Mouse (Mus musculus): ENCODE data around the gene Csnk1e.
A peak's percentile ranks its signal among the peaks of the same experiment; 100 is the strongest.
"Not testable (repeated sequence)": the region's sequence is repeated elsewhere in the genome, so short reads cannot be mapped to it uniquely, and the experiment has no call there.

Csnk1e gene

DNA sequence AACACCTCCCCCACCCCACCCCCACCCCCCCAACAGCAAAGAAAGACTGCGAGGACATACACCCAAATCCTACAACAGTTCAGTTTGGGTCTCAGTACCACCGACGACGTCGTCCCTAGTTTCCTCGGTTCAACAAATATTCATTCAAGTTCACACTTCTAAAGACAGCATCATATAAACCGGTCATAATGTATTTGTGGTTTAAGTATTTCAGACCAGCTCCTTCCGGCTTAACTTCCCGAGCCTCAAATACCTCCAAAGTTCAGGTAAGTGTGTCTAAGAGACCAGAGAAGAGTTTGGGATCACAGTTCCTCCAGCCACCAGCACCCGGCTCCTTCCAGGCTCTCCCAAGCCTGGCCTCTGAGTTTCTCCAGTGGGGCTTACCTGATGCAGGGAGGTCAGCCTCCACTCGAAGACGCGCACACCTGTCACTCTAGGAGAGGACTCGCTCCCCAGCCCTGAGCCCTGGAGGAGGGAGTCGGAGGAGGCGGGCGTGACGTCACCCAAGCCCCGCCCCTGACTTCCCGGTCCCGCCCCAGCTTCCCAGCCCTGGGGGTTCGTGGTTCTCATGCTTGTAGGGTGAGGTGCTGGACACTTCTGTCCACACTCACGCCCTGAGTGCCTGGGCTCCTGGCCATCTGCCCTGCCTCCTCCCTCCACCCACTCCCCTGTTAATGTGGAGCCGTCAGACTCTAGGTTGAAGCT, at the start of gene Csnk1e:
TSS of gene Csnk1e (minus strand) at position 461 of the 705 bp plus-strand sequence.
- DNase-seq (ENCODE audit: low read depth, low spot score): no peak

DNA sequence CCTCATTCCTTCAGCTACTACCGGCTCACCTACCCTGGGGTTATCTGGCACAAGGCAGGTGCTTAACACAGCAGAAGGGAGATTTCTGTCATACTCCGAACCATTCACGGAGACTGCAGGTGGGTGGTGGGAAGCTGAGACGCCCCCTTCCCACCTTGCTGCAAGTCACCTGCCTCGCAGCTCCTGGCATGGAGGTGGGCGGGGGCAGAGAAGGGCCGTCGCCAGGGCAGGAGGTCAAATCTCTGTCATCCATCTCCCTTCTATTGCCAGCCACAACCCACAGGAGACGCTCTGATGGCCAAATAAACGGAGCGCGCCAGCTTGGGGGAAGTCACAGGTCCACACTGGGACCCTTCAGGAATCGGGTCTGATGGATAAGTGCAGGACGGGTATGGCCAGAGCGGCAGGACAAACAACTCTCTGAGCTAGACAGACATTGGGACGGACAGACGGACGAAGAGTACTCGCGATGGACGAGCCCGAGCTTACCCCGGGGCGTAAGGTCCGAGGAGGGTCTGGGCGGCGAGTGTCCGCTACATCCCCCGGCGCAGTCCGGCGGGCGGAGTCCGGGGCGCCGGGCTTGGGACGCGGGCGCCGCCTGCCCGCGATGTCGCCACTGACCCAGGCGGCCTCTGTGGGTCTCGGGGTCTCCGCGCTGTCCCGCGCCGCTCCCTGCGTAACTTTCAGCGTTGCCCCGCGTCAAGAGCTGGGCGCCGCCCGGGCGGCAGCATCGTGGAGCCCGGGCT, 49.5 kb upstream of the Csnk1e start, which contains the start of gene Kcnj4:
TSS of gene Kcnj4 (minus strand) at position 535 of the 746 bp plus-strand sequence.
- no peak for DNase-seq (ENCODE audit: low read depth, low spot score)

DNA sequence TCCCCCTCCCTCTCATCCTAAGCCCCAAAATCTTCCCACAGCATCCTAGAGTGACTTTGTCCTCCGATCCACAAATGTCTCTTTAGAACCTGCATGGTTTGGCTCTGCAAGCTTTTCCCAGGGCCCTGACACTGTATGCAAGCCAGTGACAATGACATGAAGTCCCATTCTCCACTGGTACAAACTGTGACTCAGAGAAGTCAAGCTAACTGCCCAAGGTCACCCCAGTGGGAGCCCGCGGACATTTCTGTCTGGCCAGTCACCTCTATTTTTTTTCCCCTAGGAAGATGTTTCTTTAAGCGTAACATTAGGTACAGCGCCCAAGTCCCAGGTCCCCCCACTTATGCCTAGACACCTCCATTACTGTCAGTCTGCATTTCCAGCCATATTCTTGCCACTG, 48.1 kb upstream of the Csnk1e start:
- no peak for DNase-seq (ENCODE audit: low read depth, low spot score)

DNA sequence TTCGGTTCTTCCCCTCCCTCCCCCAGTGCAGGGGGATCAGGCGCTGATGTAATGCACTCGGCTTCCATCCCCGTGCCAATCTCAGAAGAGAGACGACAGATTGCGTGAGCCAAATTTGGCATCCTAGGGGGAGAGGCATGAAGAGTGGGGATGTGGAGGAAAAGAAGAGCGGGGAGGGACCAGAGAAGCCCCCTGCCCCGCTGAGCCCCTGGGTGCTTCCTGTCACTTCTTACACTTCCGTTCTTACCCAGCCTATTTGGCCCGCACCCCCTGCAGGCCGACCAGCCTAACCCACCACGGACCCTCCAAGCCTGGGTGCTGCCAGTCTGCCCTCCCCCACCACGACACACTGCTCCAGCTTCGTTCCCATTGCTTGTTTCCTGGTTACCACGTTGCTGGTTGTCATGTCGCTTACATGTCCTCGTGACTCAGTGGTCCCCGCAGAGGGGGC, 47.5 kb upstream of the Csnk1e start:
- peak; percentile 60 for DNase-seq (ENCODE audit: low read depth, low spot score)

DNA sequence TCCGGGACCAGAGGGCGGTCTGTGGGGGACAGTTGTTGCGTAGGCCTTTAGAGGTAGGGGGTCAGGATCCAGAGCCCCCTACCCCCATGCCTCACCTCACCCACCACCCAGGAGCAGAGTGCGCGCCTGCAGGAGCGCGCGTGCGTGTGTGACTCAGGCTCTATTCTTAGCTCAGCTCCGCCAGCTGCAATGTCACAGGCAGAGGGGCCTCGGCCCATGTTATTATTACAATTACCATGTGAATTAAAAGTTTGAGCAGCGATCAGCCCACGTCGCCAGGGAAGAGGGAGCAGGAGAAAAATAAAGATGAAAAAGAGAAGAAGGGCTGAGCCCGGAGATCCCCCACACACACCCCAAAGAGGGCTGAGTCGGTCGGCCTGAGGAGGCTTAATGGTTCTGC, 44.7 kb upstream of the Csnk1e start:
- no peak for DNase-seq (ENCODE audit: low read depth, low spot score)

DNA sequence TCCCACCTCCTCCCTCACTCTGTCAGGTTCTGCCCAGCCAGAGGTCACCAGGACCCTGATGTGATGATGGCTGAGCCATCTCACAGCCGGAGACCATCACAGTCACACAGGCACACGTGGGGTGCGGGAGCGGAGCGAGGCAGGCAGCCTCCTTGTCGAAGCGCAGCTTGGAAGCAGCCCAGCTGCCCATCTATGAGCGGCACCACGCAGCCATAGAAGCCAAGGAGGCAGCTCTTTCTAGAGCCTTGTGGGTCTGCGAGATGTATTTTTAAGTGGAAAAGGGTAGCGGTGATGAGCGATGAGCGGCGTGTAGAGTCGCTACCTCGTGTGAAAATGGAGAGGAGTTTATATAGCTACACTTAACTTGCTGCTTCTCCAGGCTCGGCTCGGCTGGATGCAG, 38.2 kb upstream of the Csnk1e start:
- no peak for DNase-seq (ENCODE audit: low read depth, low spot score)

DNA sequence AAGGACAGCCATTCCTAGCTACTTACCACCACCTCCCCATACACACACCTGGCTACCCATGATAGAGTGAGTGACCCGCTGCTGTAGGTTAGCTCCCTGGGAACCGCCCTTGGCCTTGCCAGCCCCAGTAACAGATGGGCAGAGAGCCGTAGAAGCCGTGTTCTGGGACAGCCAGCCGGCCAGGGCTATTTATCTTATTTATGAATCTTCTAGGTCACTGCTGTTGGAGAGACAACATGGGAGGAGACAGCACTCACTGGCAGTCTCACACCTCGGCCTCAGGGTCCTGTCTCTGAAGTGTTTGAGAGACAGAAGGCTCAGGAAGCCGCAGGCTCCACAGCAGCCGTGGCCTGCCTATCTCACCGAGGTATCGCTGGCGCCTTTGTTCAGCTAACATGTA, 34.1 kb upstream of the Csnk1e start:
- no peak for DNase-seq (ENCODE audit: low read depth, low spot score)

DNA sequence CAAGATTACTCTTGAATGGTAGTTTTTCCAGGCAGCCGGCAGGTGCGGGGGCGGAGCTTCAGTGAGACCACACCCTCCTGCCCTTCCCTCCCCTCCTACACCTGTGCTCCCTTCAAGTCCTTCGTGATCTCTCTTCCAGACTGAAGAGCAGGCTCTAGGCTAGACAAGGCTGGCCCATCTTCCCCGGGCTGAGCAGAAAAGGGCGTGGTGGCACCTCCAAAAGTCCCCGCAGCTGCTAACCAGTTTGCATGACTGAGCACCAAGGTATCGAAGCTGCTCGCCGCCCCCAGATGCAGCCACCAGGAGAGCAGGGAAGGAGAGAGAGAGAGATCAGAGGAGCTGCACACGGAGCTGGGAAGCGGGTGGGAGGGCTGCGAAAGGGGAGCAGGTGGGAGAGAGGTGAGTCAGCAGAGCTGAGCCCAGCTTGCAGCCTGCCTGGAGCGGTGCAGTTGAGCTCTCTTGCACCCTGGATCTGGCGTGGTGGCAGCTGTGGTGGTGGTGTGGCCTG, 25.9 kb upstream of the Csnk1e start:
- DNase-seq (ENCODE audit: low read depth, low spot score): no peak

DNA sequence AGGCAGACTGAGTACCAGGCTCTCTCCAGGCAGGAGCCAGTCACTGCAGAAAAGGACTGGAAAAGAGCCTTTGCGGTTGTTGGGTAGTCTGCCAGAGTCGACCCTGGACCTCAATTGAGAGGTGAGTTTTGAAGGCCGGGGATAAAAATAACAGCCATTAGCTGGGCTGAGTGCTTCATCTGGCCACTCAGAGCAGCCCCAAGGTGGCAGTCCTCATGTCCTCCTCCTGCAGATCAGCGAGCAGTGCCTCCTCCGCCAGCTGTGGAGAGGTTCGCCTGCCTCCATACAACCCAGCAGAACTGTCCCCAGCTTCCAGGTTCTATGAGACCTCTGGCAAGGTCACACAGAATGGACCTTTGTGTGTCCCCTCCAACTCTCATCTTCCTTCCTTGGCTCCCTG, 21.9 kb upstream of the Csnk1e start:
- DNase-seq (ENCODE audit: low read depth, low spot score): no peak

DNA sequence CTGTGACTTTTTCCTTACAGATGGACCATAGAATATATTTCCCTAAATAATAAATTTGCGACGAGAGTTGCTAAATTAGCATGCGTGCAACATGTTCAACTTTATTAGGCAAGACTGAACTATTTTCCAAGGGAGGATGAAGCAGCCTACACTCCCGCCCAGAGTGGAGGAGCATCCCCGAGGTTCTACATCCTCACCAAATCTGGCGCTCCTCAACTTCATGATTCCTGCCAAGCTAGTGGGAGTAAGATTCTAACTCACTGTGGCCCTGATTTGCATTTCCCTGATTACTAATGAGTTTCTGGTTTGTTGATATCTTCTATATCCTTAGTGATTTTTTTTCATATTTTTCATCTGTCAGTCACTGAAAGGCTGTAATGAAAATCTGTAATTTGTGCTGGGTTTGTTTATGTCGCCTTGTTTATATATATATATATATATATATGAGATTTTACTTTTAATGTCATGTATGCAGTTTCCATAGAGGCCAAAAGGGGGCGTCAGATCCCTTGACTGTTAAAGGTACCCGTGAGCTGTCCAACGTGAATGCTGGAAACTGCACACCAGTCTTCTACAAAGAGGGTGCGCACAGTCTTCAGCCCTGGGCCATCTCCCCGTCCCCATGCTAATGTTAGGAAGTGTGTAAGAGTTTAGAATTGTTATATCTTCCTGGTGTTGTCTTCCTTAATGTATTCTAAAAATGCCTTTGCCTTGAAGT, 18.4 kb upstream of the Csnk1e start:
- DNase-seq (ENCODE audit: low read depth, low spot score): no peak

DNA sequence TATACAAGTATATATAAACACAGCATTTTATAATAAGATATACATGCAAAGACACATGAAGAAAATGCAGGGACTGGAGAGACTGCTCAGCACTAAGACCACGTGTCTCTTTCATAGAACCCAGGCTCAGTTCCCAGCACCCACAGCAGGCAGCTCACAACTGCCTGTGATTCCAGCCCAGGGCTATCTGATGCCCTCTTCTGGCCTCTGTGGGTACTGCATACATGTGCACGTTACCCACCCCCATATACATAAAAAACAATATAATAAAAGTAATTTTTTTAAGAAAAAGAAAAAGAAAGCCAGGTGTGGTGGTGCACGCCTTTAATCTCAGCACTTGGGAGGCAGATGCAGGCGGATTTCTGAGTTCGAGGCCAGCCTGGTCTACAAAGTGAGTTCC, 17.7 kb upstream of the Csnk1e start:
- DNase-seq (ENCODE audit: low read depth, low spot score): no peak

DNA sequence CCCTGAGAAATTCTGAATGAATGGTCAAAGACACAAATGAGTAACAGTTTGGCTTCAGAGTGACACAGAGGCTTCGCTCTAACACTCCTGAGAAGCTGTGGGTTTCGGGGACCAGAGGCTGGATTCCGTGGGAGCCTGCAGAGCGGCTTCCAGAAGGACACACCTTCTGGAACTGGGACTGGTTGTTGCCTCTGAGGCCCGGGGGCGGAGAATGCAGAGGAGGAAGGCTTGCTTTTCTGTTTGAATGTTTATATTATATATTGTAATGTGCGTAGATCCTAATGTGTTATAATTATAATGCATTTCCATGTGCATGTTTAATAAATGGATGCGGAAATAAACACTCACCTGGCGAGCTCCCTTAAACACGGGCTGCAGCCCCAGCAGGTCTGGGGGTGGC, 15.7 kb upstream of the Csnk1e start:
- DNase-seq (ENCODE audit: low read depth, low spot score): no peak

DNA sequence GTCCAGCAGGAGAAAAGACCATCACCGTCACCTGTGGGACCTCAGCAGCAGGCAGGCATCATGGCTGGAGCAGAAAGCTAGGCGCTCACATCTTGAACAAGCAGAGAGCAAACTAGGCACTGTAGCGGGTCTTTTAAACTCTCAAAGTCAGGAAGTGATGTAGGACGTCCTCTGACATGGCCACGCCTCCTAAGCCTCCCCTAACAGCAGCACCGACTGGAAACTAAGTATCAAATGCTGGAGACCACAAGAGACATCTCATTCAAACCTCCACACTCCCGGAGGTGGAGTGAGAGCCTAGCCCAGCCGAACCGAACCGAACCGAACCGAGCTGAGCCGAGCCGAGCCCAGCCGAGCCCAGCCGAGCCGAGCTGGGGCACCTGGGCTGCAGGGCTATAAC, 15.2 kb upstream of the Csnk1e start:
- no peak for DNase-seq (ENCODE audit: low read depth, low spot score)

DNA sequence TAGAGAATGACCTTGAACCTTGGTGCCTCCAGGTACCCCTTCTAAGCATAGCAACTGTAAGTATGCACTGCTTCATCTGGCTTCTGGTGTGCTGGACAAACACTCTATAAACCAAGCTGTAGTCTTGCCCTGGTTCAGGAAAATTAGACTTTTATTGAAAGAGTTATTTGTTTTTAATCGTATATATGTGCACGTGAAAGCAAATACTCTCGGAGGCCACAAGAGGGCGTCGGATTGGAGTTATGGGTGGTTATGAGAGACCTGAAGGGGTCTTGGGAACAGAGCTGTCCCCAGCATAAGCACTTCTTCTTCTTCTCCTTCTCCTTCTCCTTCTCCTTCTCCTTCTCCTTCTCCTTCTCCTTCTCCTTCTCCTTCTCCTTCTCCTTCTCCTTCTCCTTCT, 14.2 kb upstream of the Csnk1e start:
- DNase-seq (ENCODE audit: low read depth, low spot score): no peak

DNA sequence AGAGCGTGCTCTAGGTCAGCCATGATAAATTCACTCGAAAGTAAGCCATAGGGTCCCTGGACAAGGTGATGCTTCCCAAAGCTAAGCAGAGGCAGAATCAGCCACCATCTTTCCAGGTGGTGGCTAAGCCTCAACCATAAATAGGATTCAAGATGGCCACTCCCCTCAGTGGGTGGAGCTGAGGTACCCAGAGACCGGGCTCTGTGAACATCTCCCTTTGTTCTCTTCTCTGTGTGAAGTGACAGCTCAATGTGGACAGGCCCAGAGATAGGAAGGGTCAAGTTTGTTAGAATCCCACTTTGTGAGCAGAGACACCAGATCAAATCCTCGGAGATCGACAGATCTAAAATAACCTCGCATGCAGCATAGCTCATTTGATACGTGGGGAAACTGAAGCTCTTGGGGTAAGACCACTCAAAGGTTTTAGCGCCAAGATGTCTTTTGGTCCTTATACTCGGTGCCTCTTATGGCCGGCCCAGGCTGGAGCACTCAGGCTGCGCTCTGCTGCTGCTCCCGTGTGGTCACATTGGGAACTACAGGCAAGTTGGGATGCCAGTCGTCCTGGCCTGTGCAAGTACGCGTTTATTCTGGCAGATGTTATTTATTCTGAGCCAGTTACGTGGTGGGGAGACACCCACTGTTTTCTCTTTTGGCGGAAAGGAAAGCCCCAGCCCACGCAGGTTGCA, 11.4 kb upstream of the Csnk1e start:
- DNase-seq (ENCODE audit: low read depth, low spot score): peak; percentile 36

DNA sequence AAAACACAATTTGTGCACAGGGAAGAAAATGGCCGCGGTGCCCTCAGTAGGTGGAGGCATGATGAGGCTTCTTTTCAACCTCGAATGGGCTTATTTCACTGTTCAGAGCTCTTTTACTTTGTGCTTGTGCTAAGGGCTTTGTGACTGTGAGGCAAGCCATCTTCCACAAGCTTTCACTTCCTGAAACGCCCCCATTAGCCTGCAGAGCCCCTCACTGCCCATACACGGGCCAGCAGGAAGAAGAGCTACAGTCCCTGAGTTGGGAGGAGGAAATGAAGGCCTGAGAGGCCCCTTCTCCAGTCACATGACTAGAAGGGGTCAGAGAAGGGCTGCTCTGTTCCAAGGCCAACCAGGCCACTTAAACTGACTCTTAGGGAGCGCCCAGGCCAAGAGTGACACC, 1.2 kb upstream of the Csnk1e start:
- no peak for DNase-seq (ENCODE audit: low read depth, low spot score)

DNA sequence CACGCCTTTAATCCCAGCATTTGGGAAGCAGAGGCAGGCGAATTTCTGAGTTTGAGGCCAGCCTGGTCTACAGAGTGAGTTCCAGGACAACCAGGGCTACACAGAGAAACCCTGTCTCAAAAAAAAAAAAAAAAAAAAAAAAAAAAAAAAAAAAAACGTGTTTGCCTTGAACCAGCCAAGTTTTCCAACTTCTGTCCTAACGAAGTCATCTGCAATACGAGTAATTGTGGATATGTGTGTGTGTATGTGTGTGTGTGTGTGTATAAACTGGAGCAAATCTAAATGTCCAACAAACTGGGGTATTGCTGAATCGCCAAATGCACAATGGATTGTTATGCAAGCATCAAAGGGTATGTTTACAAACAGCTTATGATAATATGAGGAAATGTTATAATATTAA, 738 bp upstream of the Csnk1e start:
- DNase-seq (ENCODE audit: low read depth, low spot score): not testable (repeated sequence)

DNA sequence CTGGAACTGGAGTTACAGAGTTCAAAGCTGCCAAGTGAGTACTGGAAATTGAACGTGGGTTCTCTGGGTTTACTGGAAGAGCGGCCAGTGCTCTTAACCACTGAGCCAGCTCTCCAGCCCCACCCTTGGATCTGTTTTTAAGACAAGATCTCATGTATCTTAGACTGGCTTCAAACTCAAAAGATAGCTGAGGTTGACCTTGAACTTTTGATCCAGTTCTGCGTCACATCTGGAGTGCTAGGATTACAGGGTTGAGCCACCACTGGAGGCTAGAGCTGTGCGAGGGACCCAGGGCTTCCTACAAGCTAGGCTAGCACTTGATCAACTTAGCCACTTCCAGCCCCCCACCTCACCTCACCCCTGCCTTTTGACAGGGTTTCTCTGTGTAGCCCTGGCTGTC, 1.5 kb downstream of the Csnk1e start:
- no peak for DNase-seq (ENCODE audit: low read depth, low spot score)

DNA sequence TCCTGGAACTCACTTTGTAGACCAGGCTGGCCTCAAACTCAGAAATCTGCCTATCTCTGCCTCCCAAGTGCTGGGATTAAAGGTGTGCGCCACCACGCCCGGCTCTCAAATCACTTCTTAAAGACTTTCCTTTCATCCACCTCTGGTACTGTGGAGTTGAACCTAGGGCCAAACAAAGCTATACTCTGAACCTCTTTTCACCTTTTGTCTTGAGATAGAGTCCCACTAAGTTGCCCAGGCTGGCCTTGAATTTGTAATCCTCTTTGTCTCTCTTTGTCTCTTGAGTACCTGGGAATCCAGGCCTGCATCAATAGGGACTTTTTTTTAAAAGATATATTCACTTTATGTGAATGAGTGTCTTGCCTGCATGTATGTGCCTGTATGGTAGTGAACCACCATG, 7.3 kb downstream of the Csnk1e start:
- DNase-seq (ENCODE audit: low read depth, low spot score): no peak

DNA sequence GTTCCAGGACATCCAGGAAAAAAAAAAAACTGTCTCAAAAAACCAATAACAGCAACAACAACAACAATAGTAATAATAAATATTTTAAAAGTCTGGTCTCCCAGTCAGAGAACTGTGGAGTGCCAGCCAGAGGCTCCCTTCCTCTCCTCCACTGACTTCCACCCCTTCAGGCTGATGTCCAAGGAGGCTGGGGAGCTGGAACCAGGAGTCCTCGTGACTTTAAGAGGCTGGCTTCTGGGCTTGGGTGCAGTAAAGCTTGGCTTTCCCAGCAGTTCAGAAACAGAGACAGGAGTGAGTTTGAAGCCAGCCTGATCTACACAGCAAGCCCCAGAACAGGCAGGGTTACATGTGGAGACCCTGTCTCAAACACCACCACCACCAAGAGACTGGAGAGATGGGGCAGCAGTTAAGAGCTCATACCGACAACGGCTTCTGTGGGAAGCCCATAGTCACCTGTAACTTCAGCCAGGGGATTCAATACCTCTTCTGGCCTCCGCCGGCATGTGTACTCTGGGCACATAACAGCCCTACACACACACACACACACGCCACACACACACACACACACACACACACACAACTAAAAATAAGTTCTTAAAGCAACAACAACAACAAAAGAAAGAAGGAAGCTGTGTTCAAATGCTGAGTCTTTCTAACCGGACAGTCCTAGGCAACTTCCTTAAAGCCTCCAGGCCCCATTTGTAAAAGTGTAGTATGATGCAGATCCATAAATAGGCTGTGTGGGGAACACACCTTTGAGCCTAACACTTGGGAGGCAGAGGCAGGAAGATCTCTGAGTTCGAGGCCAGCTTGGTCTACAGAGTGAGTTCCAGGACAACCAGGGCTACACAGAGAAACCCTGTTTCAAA, 9.3 kb downstream of the Csnk1e start:
- DNase-seq (ENCODE audit: low read depth, low spot score): no peak
